ENCODE assay signal across 14 mouse cellular contexts in the genomic region with DNA sequence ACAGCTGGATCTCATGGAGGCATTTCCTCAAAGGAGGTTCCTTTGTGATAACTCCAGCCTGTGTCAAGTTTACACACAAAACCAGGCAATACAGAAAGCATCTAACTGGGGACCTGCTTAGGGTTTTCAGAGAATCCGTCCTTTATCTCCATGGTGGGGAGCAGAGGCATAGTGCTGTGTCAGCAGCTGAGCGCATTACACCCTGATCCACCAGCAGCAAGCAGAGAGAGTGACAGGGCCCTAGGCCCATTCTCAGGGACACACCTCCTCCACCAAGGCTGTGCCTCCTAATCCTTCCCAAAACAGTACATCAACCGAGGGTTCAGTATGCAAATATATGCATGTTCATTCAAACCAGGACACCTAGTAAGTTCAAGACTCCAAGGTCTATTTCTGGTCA.
"Had no signal": no experiment of that assay in that cellular context is flagged by ENCODE, and none has a peak within 500 bp of the region (broad histone marks: within the 10 kb centered on the region; RNA-seq: fewer than 3 reads in every experiment).

No protein-coding gene starts in this region.

- H3K4me2 ChIP-seq: intestine, embryonic 15.5 days; midbrain, embryonic 12.5 days; neural tube, embryonic 15.5 days; stomach, embryonic 15.5 days had no signal

- DNase-seq: kidney, adult 18-20 months; kidney, postnatal 10 days; kidney, postnatal 4 days; lung, adult 18-20 months; lung, postnatal 4 days; thymus, adult 2 months; thymus, postnatal 25 days had no signal

- H3K27me3 ChIP-seq: intestine, embryonic 15.5 days; midbrain, embryonic 12.5 days; neural tube, embryonic 15.5 days; stomach, embryonic 15.5 days had no signal

- H3K9me3 ChIP-seq: intestine, embryonic 15.5 days; limb, embryonic 10.5 days; megakaryocyte, embryonic 14.5 days; midbrain, embryonic 12.5 days; neural tube, embryonic 15.5 days; stomach, embryonic 15.5 days had no signal

- H3K4me3 ChIP-seq: intestine, embryonic 15.5 days; layer of hippocampus, adult 2 months; limb, embryonic 10.5 days; megakaryocyte, embryonic 14.5 days; midbrain, embryonic 12.5 days; neural tube, embryonic 15.5 days; stomach, embryonic 15.5 days had no signal

- H3K4me1 ChIP-seq: intestine, embryonic 15.5 days; limb, embryonic 10.5 days; neural tube, embryonic 15.5 days; stomach, embryonic 15.5 days had no signal

- H3K9ac ChIP-seq: intestine, embryonic 15.5 days; midbrain, embryonic 12.5 days; neural tube, embryonic 15.5 days; stomach, embryonic 15.5 days had no signal

- ATAC-seq: intestine, embryonic 15.5 days had no signal

- H3K27ac ChIP-seq: intestine, embryonic 15.5 days; layer of hippocampus, adult 2 months; limb, embryonic 10.5 days; midbrain, embryonic 12.5 days; neural tube, embryonic 15.5 days; stomach, embryonic 15.5 days had no signal

- H3K36me3 ChIP-seq: intestine, embryonic 15.5 days; limb, embryonic 10.5 days; midbrain, embryonic 12.5 days; neural tube, embryonic 15.5 days; stomach, embryonic 15.5 days had no signal
